Mouse (Mus musculus) heart, embryonic 12.5 days (tissue): ENCODE data around the gene Gm13889. TPM values are rescaled to one million over a fixed set of nuclear protein-coding genes. Genes with fewer than 3 reads are reported as not detected.

Source experiments
- ATAC-seq: fragments of 200-750 bp; cut with Nextera tagmentation; 2 replicates; pipeline ENCODE4 v1.8.0; 2017; ENCODE audit warnings: moderate TSS enrichment, moderate library complexity; ENCODE audit not compliant: insufficient number of reproducible peaks, low FRiP score
- H3K27ac ChIP-seq: fragments of 300-500 bp; sonication (generic); 2 replicates; pipeline ENCODE4 v1.5.1; 2016; ENCODE audit warnings: mild to moderate bottlenecking, moderate library complexity; ENCODE audit not compliant: poor library complexity, severe bottlenecking
- H3K27me3 ChIP-seq: fragments of 300-500 bp; sonication (generic); replicated peaks from 2 replicates; pipeline ENCODE4 v1.6.1; 2016; ENCODE audit warnings: mild to moderate bottlenecking, moderate library complexity
- H3K36me3 ChIP-seq: fragments of 300-500 bp; sonication (generic); 2 replicates; pipeline ENCODE4 v1.6.1; 2016; ENCODE audit warnings: mild to moderate bottlenecking, moderate library complexity
- H3K4me1 ChIP-seq: fragments of 300-500 bp; sonication (generic); replicated peaks from 2 replicates; pipeline ENCODE4 v1.6.1; 2016; ENCODE audit warnings: mild to moderate bottlenecking
- H3K4me2 ChIP-seq: fragments of 300-500 bp; sonication (generic); 2 replicates; pipeline ENCODE4 v1.6.1; 2016; ENCODE audit warnings: mild to moderate bottlenecking, moderate library complexity
- H3K4me3 ChIP-seq: fragments of 300-500 bp; sonication (generic); 2 replicates; pipeline ENCODE4 v1.5.1; 2016; ENCODE audit warnings: mild to moderate bottlenecking
- H3K9ac ChIP-seq: fragments of 300-500 bp; sonication (generic); 2 replicates; pipeline ENCODE4 v1.6.1; 2016; ENCODE audit warnings: mild to moderate bottlenecking, moderate library complexity
- H3K9me3 ChIP-seq: fragments of 300-500 bp; sonication (generic); replicated peaks from 2 replicates; pipeline ENCODE4 v1.6.1; 2016; ENCODE audit warnings: mild to moderate bottlenecking, moderate library complexity
- WGBS: fragments of 180-500 bp; shearing (Covaris S2); methylation state at CpG from one replicate; pipeline ENCODE4 v1.1.7; 2016; 5-methylcytosine and 5-hydroxymethylcytosine counted together
- polyA plus RNA-seq: library from polyadenylated mRNA; unstranded; fragments of >200 nt; fragmentation: Nextera tagmentation; extraction: Ambion mirVana; gene quantifications from 2 replicates; pipeline ENCODE4 v1.2.1, GENCODE M21; 2016

Gene Gm13889
- polyA plus RNA-seq, 1 experiment from 2014 or later = 5.9 TPM

GRCm38 (mm10) chr2:93927701-93928437 lies 29.1 kb downstream of the Gm13889 start:
- Histone ChIP-seq H3K36me3 (no peaks in the 10 kb centered on the region), H3K27me3 (peaks cover 36% of the 10 kb centered on the region), H3K9me3 (no peaks in the 10 kb centered on the region), H3K4me1 (0 out of 2 replicates have a peak, but pooled peaks cover 9% of the 10 kb centered on the region), H3K4me2 (no peak overlapping the region), H3K27ac (no peak overlapping the region), H3K9ac (no peak overlapping the region), H3K4me3 (no peak overlapping the region)
- ATAC-seq = no peak
- WGBS = 62% methylated on average over 13 of the region's 13 CpGs

GRCm38 (mm10) chr2:93926141-93926540 lies 30.9 kb downstream of the Gm13889 start:
- WGBS = 92% methylated on average over 8 of the region's 8 CpGs
- H3K4me2 ChIP-seq = no peak overlapping the region
- no peaks in the 10 kb centered on the region for H3K36me3 ChIP-seq
- H3K4me1 ChIP-seq = 0 out of 2 replicates have a peak, but pooled peaks cover 9% of the 10 kb centered on the region
- no peaks in the 10 kb centered on the region for H3K9me3 ChIP-seq
- H3K27me3 ChIP-seq = peaks cover 24% of the 10 kb centered on the region
- no peak overlapping the region for H3K9ac ChIP-seq
- no peak overlapping the region for H3K27ac ChIP-seq
- ATAC-seq = no peak
- no peak overlapping the region for H3K4me3 ChIP-seq

- no peak for ATAC-seq
- no peaks in the 10 kb centered on the region for H3K9me3 ChIP-seq
- no peaks in the 10 kb centered on the region for H3K36me3 ChIP-seq
- H3K4me2 ChIP-seq = no peak overlapping the region
- no peak overlapping the region for H3K9ac ChIP-seq
- no peak overlapping the region for H3K27ac ChIP-seq
- H3K4me1 ChIP-seq = no peaks in the 10 kb centered on the region
- 66% methylated on average over 3 of the region's 3 CpGs for WGBS
- peaks cover 8% of the 10 kb centered on the region; the same call in 1 of the 2 replicates for H3K27me3 ChIP-seq
- H3K4me3 ChIP-seq = no peak overlapping the region
Measured at GRCm38 (mm10) chr2:93919093-93919492, 37.9 kb downstream of the Gm13889 start.

DNA sequence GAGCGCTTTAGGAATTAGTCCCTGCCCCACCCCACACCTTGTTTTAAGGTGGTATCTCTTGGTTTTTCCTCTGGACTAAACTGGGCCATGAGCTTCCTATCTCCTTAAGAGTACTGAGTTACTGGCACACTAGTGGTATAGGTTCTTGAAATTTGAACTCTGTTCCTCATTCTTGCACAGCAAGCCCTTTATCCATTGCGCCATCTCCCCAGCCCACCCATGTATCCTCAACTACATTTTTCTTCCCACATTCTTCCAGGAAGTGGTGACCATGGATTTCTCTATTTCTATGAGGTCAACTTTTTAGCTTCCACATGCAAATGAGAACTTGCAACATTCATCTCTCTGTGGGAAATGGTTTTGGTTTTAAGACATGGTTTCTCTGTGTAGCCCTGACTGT lies 43.4 kb downstream of the Gm13889 start:
- Histone ChIP-seq H3K4me1 (no peaks in the 10 kb centered on the region), H3K9me3 (no peaks in the 10 kb centered on the region), H3K27me3 (peaks cover 12% of the 10 kb centered on the region; the same call in 1 of the 2 replicates), H3K9ac (no peak overlapping the region), H3K36me3 (no peaks in the 10 kb centered on the region), H3K4me2 (no peak overlapping the region), H3K27ac (no peak overlapping the region), H3K4me3 (no peak overlapping the region)
- ATAC-seq = no peak
- 89% methylated on average over 2 of the region's 2 CpGs for WGBS

GRCm38 (mm10) chr2:93911942-93912341 lies 45.1 kb downstream of the Gm13889 start:
- Histone ChIP-seq H3K27me3 (peaks cover 7% of the 10 kb centered on the region; the same call in 1 of the 2 replicates), H3K4me3 (no peak overlapping the region), H3K27ac (no peak overlapping the region), H3K9ac (no peak overlapping the region), H3K36me3 (no peaks in the 10 kb centered on the region), H3K4me1 (no peaks in the 10 kb centered on the region), H3K4me2 (no peak overlapping the region), H3K9me3 (no peaks in the 10 kb centered on the region)
- WGBS = 82% methylated on average over 10 of the region's 10 CpGs
- no peak for ATAC-seq

- WGBS = 74% methylated on average over 5 of the region's 5 CpGs
- Histone ChIP-seq H3K4me2 (no peak overlapping the region), H3K4me1 (no peaks in the 10 kb centered on the region), H3K9me3 (no peaks in the 10 kb centered on the region), H3K36me3 (no peaks in the 10 kb centered on the region), H3K9ac (no peak overlapping the region), H3K4me3 (no peak overlapping the region), H3K27me3 (peaks cover 6% of the 10 kb centered on the region; the same call in 1 of the 2 replicates), H3K27ac (no peak overlapping the region)
- no peak for ATAC-seq
Measured at GRCm38 (mm10) chr2:93909716-93910115, 47.3 kb downstream of the Gm13889 start.

- H3K36me3 ChIP-seq = no peaks in the 10 kb centered on the region
- H3K27ac ChIP-seq = no peak overlapping the region
- no peak for ATAC-seq
- no peak overlapping the region for H3K9ac ChIP-seq
- no peak overlapping the region for H3K4me2 ChIP-seq
- 48% methylated on average over 9 of the region's 9 CpGs for WGBS
- peaks cover 3% of the 10 kb centered on the region; the same call in 1 of the 2 replicates for H3K27me3 ChIP-seq
- H3K4me3 ChIP-seq = no peak overlapping the region
- no peaks in the 10 kb centered on the region for H3K9me3 ChIP-seq
- H3K4me1 ChIP-seq = peaks cover 15% of the 10 kb centered on the region
Measured at GRCm38 (mm10) chr2:93907519-93908294, 49.3 kb downstream of the Gm13889 start.

DNA sequence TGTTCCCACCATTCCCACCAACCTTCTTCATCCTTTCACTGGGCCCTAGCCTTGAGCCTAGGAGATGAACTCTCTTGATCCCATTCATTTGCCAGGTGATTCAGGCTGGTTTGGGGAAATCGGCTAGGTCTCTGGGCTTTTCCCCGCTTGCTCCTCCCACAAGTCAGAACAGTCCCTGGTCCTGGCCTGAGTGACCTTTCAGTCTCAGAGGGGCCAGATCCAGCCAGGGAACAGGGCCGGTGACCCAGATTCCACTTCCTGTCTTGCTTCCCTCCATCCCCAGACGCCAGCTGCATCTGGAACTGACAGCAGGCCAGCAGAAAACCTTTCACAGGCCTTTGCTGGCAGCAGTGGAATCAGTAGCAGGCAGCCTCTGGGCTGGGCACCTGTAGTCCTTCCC lies 50.7 kb downstream of the Gm13889 start:
- Histone ChIP-seq H3K9me3 (no peaks in the 10 kb centered on the region), H3K4me3 (no peak overlapping the region), H3K9ac (no peak overlapping the region), H3K27me3 (peaks cover 3% of the 10 kb centered on the region; the same call in 1 of the 2 replicates), H3K4me1 (peaks cover 15% of the 10 kb centered on the region), H3K36me3 (no peaks in the 10 kb centered on the region), H3K4me2 (no peak overlapping the region), H3K27ac (no peak overlapping the region)
- ATAC-seq = no peak
- 36% methylated on average over 4 of the region's 4 CpGs for WGBS

Other genes starting within 250 kb of the Gm13889 start
- gene Ext2, start 134.6 kb downstream of the Gm13889 start, polyA plus RNA-seq = 79.8 and 87.2 TPM in 2 replicates
- gene Accs, start 107.3 kb downstream of the Gm13889 start, polyA plus RNA-seq = 6.2 and 6.6 TPM in 2 replicates
- not detected in 2 replicates for gene Accsl, start 88.0 kb downstream of the Gm13889 start, polyA plus RNA-seq
- not detected in 2 replicates for gene Gm27027, start 39.2 kb upstream of the Gm13889 start, polyA plus RNA-seq
- 60.3 and 63.1 TPM in 2 replicates for gene Alkbh3, start 53.6 kb upstream of the Gm13889 start, polyA plus RNA-seq
- 66.8 and 69.9 TPM in 2 replicates for gene Hsd17b12, start 200.8 kb upstream of the Gm13889 start, polyA plus RNA-seq